Mouse (Mus musculus): Measurements from ENCODE around the gene Hsp90aa1. TPM values are rescaled to one million over a fixed set of nuclear protein-coding genes. Genes with fewer than 3 reads are reported as not detected.
A peak's percentile ranks its signal among the peaks of the same experiment; 100 is the strongest.
"Not testable (repeated sequence)": the region's sequence is repeated elsewhere in the genome, so short reads cannot be mapped to it uniquely, and the experiment has no call there.

Hsp90aa1 gene
- polyA plus RNA-seq, 1 experiment from 2014 or later, result 825 TPM

DNA sequence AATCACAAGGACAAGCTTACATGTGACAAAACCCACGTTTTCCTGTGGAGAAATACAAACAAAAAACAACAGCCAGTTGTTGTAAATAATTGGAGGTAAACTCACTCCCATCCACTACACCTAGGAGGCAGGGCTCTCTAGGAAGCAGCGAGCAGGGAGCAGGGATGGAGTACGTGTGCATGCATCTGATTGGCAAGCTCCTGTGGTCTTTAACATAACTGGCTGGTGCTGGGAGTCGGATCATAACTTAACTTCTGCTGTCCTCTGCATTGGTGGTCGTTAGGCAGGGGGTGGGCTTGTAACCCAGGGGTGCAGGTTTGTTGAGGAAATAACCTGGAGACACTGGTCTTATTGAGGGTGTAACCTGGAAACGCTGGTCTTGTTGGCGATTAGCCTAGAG, 1.2 kb upstream of the Hsp90aa1 start:
- no peak overlapping the region for H3K27ac ChIP-seq (ENCODE audit: low read length)
- H3K4me2 ChIP-seq (replicated peaks; ENCODE audit: low read depth, low read length), result no peak overlapping the region

GRCm38 (mm10) chr12:110703008-110703471, 512 bp upstream of the Hsp90aa1 start:
- Histone ChIP-seq H3K4me2 (replicated peaks; ENCODE audit: low read depth, low read length) (no peak overlapping the region), H3K27ac (ENCODE audit: low read length) (no peak overlapping the region), H3K4me1 (ENCODE audit: control insufficient read depth, insufficient read depth, low read length) (0 out of 2 replicates have a peak, but pooled peaks cover 3% of the 10 kb centered on the region), H3K9me3 (ENCODE audit: control insufficient read depth, low read depth, low read length) (no peaks in the 10 kb centered on the region), H3K9ac (replicated peaks; ENCODE audit: low read depth, low read length) (no peak overlapping the region), H3K36me3 (ENCODE audit: control insufficient read depth, insufficient read depth, low read length) (no peaks in the 10 kb centered on the region), H3K27me3 (ENCODE audit: control insufficient read depth, insufficient read depth, low read length) (no peaks in the 10 kb centered on the region), H3K4me3 (ENCODE audit: low read depth, low read length) (no peak overlapping the region)
- peak; percentile 50; the same call in 1 of the 2 replicates for ATAC-seq (ENCODE audit: insufficient number of reproducible peaks, insufficient read depth, low FRiP score, low read depth)
- WGBS, result 25% methylated on average over 8 of the region's 8 CpGs

More for the DNA sequence above, 1.2 kb upstream of the Hsp90aa1 start:
- no peak overlapping the region for H3K9ac ChIP-seq (replicated peaks; ENCODE audit: low read depth, low read length)
- no peaks in the 10 kb centered on the region for H3K36me3 ChIP-seq (ENCODE audit: control insufficient read depth, insufficient read depth, low read length)
- 0 out of 2 replicates have a peak, but pooled peaks cover 3% of the 10 kb centered on the region for H3K4me1 ChIP-seq (ENCODE audit: control insufficient read depth, insufficient read depth, low read length)
- no peak overlapping the region for H3K4me3 ChIP-seq (ENCODE audit: low read depth, low read length)
- no peaks in the 10 kb centered on the region for H3K9me3 ChIP-seq (ENCODE audit: control insufficient read depth, low read depth, low read length)
- ATAC-seq (ENCODE audit: insufficient number of reproducible peaks, insufficient read depth, low FRiP score, low read depth), result no peak
- H3K27me3 ChIP-seq (ENCODE audit: control insufficient read depth, insufficient read depth, low read length), result no peaks in the 10 kb centered on the region
- 67% methylated on average over 7 of the region's 7 CpGs for WGBS

DNA sequence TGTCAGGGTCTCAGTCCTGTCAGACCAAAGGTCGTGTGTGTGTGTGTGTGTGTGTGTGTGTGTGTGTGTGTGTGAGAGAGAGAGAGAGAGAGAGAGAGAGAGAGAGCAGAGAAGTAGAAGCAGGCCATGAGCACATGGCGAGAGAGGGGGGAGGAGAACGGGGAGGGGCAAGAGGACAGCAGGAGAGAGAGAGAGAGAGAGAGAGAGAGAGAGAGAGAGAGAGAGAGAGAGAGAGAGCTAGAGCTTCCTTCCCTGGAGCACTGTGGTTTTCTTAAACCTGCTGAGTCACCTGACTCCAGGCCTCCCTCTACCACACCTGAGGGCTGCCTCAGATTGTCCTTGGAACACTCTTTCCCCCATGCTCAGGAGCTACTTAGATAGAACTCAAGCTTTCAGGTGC, 1.2 kb downstream of the Hsp90aa1 start:
- not testable (repeated sequence) for H3K27me3 ChIP-seq (ENCODE audit: control insufficient read depth, insufficient read depth, low read length); H3K9me3 ChIP-seq (ENCODE audit: control insufficient read depth, low read depth, low read length); H3K9ac ChIP-seq (replicated peaks; ENCODE audit: low read depth, low read length); H3K36me3 ChIP-seq (ENCODE audit: control insufficient read depth, insufficient read depth, low read length); H3K4me1 ChIP-seq (ENCODE audit: control insufficient read depth, insufficient read depth, low read length); H3K4me3 ChIP-seq (ENCODE audit: low read depth, low read length); H3K27ac ChIP-seq (ENCODE audit: low read length); ATAC-seq (ENCODE audit: insufficient number of reproducible peaks, insufficient read depth, low FRiP score, low read depth); H3K4me2 ChIP-seq (replicated peaks; ENCODE audit: low read depth, low read length)
- 16% methylated on average over 3 of the region's 3 CpGs for WGBS

DNA sequence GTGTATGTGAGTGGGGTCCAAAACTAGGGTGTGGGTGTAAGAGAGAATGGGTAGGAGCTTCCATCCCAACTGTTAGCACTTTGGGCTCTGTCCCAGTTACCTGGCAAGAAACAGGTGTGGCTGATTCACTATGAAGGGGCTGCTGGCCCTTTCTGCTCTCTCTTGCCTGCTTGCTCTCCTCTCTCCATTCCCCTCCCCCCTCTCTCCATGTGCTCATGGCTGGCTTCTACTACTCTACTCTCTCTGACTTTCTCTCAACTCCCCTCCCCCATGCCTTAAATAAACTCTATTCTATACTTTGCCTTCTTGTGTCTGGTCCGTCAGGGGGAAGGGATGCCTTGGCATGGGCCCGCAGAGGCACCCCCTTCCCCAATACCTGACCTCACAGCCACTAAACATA, 1.8 kb downstream of the Hsp90aa1 start:
- ATAC-seq (ENCODE audit: insufficient number of reproducible peaks, insufficient read depth, low FRiP score, low read depth), result no peak
- H3K4me2 ChIP-seq (replicated peaks; ENCODE audit: low read depth, low read length), result no peak overlapping the region
- no peaks in the 10 kb centered on the region for H3K36me3 ChIP-seq (ENCODE audit: control insufficient read depth, insufficient read depth, low read length)
- no peaks in the 10 kb centered on the region for H3K27me3 ChIP-seq (ENCODE audit: control insufficient read depth, insufficient read depth, low read length)
- no peak overlapping the region for H3K27ac ChIP-seq (ENCODE audit: low read length)
- H3K9ac ChIP-seq (replicated peaks; ENCODE audit: low read depth, low read length), result no peak overlapping the region
- H3K9me3 ChIP-seq (ENCODE audit: control insufficient read depth, low read depth, low read length), result no peaks in the 10 kb centered on the region
- H3K4me1 ChIP-seq (ENCODE audit: control insufficient read depth, insufficient read depth, low read length), result 0 out of 2 replicates have a peak, but pooled peaks cover 5% of the 10 kb centered on the region
- WGBS, result 45% methylated on average over 2 of the region's 2 CpGs
- H3K4me3 ChIP-seq (ENCODE audit: low read depth, low read length), result no peak overlapping the region

GRCm38 (mm10) chr12:110699171-110699547, 3.4 kb downstream of the Hsp90aa1 start:
- peaks cover 12% of the 10 kb centered on the region for H3K4me1 ChIP-seq (ENCODE audit: control insufficient read depth, insufficient read depth, low read length)
- WGBS, result 35% methylated on average over 2 of the region's 2 CpGs
- peaks cover 7% of the 10 kb centered on the region for H3K36me3 ChIP-seq (ENCODE audit: control insufficient read depth, insufficient read depth, low read length)
- no peak overlapping the region for H3K27ac ChIP-seq (ENCODE audit: low read length)
- H3K27me3 ChIP-seq (ENCODE audit: control insufficient read depth, insufficient read depth, low read length), result no peaks in the 10 kb centered on the region
- H3K4me3 ChIP-seq (ENCODE audit: low read depth, low read length), result no peak overlapping the region
- H3K4me2 ChIP-seq (replicated peaks; ENCODE audit: low read depth, low read length), result no peak overlapping the region
- no peaks in the 10 kb centered on the region for H3K9me3 ChIP-seq (ENCODE audit: control insufficient read depth, low read depth, low read length)
- H3K9ac ChIP-seq (replicated peaks; ENCODE audit: low read depth, low read length), result no peak overlapping the region
- ATAC-seq (ENCODE audit: insufficient number of reproducible peaks, insufficient read depth, low FRiP score, low read depth), result no peak

DNA sequence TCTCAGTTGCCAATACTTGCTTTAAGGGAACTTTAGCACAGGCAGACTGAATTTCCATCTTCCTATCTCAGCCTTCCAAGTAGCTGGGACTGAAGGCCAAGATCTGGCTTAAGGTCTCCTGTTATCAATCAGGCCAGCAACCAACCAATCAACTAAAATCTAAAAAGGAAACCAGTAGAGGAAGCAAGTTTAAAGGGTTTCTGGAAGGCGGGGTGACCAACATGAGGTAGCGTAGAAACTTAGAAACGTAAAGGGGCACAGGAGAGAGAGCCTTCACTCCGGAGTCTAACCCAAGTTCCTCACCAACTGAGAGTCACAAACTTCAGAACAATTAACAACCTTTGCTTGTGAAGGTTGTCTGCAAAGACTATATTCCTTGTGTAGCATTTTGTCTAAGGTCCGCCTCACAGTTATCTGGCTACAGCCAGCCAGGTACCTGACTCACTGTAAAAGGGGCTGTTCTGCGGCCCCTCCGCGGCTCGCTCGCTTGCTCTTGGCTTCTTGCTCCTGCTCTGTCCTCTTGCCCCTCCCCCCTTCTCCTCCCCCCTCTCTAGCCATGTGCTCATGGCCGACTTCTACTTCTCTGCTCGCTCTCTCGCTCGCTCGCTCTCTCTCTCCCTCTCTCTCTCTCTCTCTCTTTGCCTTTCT, 3.9 kb downstream of the Hsp90aa1 start:
- H3K4me3 ChIP-seq (ENCODE audit: low read depth, low read length), result no peak overlapping the region
- no peak for ATAC-seq (ENCODE audit: insufficient number of reproducible peaks, insufficient read depth, low FRiP score, low read depth)
- H3K4me2 ChIP-seq (replicated peaks; ENCODE audit: low read depth, low read length), result no peak overlapping the region
- peaks cover 9% of the 10 kb centered on the region for H3K36me3 ChIP-seq (ENCODE audit: control insufficient read depth, insufficient read depth, low read length)
- H3K9me3 ChIP-seq (ENCODE audit: control insufficient read depth, low read depth, low read length), result no peaks in the 10 kb centered on the region
- WGBS, result 42% methylated on average over 15 of the region's 15 CpGs
- H3K9ac ChIP-seq (replicated peaks; ENCODE audit: low read depth, low read length), result no peak overlapping the region
- H3K27me3 ChIP-seq (ENCODE audit: control insufficient read depth, insufficient read depth, low read length), result no peaks in the 10 kb centered on the region
- H3K4me1 ChIP-seq (ENCODE audit: control insufficient read depth, insufficient read depth, low read length), result peaks cover 12% of the 10 kb centered on the region
- peak overlapping the region; percentile 23; the same call in 1 of the 2 replicates for H3K27ac ChIP-seq (ENCODE audit: low read length)

- Histone ChIP-seq H3K4me1 (ENCODE audit: control insufficient read depth, insufficient read depth, low read length) (peaks cover 12% of the 10 kb centered on the region), H3K27me3 (ENCODE audit: control insufficient read depth, insufficient read depth, low read length) (no peaks in the 10 kb centered on the region), H3K36me3 (ENCODE audit: control insufficient read depth, insufficient read depth, low read length) (peaks cover 13% of the 10 kb centered on the region), H3K9me3 (ENCODE audit: control insufficient read depth, low read depth, low read length) (no peaks in the 10 kb centered on the region), H3K4me2 (replicated peaks; ENCODE audit: low read depth, low read length) (no peak overlapping the region), H3K4me3 (ENCODE audit: low read depth, low read length) (no peak overlapping the region), H3K27ac (ENCODE audit: low read length) (no peak overlapping the region), H3K9ac (replicated peaks; ENCODE audit: low read depth, low read length) (no peak overlapping the region)
- ATAC-seq (ENCODE audit: insufficient number of reproducible peaks, insufficient read depth, low FRiP score, low read depth), result no peak
- 72% methylated on average over 1 of the region's 1 CpGs for WGBS
These were observed 4.4 kb downstream of the Hsp90aa1 start for GRCm38 (mm10) chr12:110698080-110698479.

- H3K36me3 ChIP-seq (ENCODE audit: control insufficient read depth, insufficient read depth, low read length), result peaks cover 18% of the 10 kb centered on the region
- H3K27ac ChIP-seq (ENCODE audit: low read length), result no peak overlapping the region
- H3K4me1 ChIP-seq (ENCODE audit: control insufficient read depth, insufficient read depth, low read length), result peaks cover 12% of the 10 kb centered on the region
- H3K4me2 ChIP-seq (replicated peaks; ENCODE audit: low read depth, low read length), result no peak overlapping the region
- WGBS, result 68% methylated on average over 5 of the region's 5 CpGs
- no peaks in the 10 kb centered on the region for H3K9me3 ChIP-seq (ENCODE audit: control insufficient read depth, low read depth, low read length)
- no peak overlapping the region for H3K9ac ChIP-seq (replicated peaks; ENCODE audit: low read depth, low read length)
- no peak for ATAC-seq (ENCODE audit: insufficient number of reproducible peaks, insufficient read depth, low FRiP score, low read depth)
- H3K4me3 ChIP-seq (ENCODE audit: low read depth, low read length), result no peak overlapping the region
- no peaks in the 10 kb centered on the region for H3K27me3 ChIP-seq (ENCODE audit: control insufficient read depth, insufficient read depth, low read length)
These were observed 5.1 kb downstream of the Hsp90aa1 start for GRCm38 (mm10) chr12:110697457-110697856.

DNA sequence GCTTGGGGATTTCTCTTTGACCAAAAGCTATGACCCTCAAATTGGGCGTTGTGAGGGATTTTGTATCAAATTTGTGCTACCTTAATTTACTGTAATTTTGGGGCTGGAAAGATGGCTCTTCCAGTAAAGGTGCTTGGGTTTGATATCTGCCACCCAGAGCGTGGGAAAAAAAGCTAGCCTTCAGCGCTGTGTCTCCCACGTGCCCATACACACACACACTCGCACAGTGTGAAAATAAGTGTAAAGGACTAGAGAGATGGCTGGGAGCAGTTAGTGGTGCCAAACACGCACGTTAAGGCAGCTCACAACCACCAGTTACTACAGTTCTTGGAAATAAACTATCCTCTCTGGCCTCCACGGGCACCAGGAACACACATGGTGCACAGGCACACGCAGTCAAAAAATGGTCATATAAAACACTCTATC, 5.5 kb downstream of the Hsp90aa1 start:
- H3K27ac ChIP-seq (ENCODE audit: low read length), result peak overlapping the region; percentile 40; the same call in 1 of the 2 replicates
- peak overlapping the region; percentile 98 for H3K4me3 ChIP-seq (ENCODE audit: low read depth, low read length)
- no peaks in the 10 kb centered on the region for H3K27me3 ChIP-seq (ENCODE audit: control insufficient read depth, insufficient read depth, low read length)
- WGBS, result 43% methylated on average over 9 of the region's 9 CpGs
- peaks cover 18% of the 10 kb centered on the region for H3K36me3 ChIP-seq (ENCODE audit: control insufficient read depth, insufficient read depth, low read length)
- no peak for ATAC-seq (ENCODE audit: insufficient number of reproducible peaks, insufficient read depth, low FRiP score, low read depth)
- H3K9me3 ChIP-seq (ENCODE audit: control insufficient read depth, low read depth, low read length), result no peaks in the 10 kb centered on the region
- H3K9ac ChIP-seq (replicated peaks; ENCODE audit: low read depth, low read length), result peak overlapping the region; percentile 50
- H3K4me2 ChIP-seq (replicated peaks; ENCODE audit: low read depth, low read length), result peak overlapping the region; percentile 42
- H3K4me1 ChIP-seq (ENCODE audit: control insufficient read depth, insufficient read depth, low read length), result peaks cover 12% of the 10 kb centered on the region
